Mouse (Mus musculus) myocyte (in vitro differentiated cells): ENCODE data around the gene Dync1h1.

ENCODE experiments used
- CEBPB ChIP-seq: IDR thresholded peaks from 2 replicates; pipeline ENCODE4 v1.6.1; 2011; ENCODE audit warnings: mild to moderate bottlenecking, moderate library complexity; ENCODE audit not compliant: poor library complexity, insufficient read depth, severe bottlenecking
- E2F4 ChIP-seq: IDR thresholded peaks from one replicate; pipeline ENCODE4 v1.6.1; 2011; ENCODE audit warnings: mild to moderate bottlenecking, control low read depth, moderate library complexity; ENCODE audit not compliant: insufficient read depth
- MAX ChIP-seq: IDR thresholded peaks from one replicate; pipeline ENCODE4 v1.6.1; 2011; ENCODE audit warnings: low read depth, mild to moderate bottlenecking, control low read depth
- MYOD1 ChIP-seq, 3 experiments: IDR thresholded peaks; one replicate each; pipeline ENCODE4 v1.6.1; 2011; ENCODE audit warnings: control low read depth in 2 of 3, low read depth in 2 of 3, mild to moderate bottlenecking in 2 of 3, moderate library complexity in 1 of 3; ENCODE audit not compliant: insufficient read length in 2 of 3, control insufficient read depth in 1 of 3
- MYOG ChIP-seq, 3 experiments: IDR thresholded peaks; one replicate each; pipeline ENCODE4 v1.6.1; 2011; ENCODE audit warnings: control low read depth in 2 of 3, low read depth in 2 of 3, mild to moderate bottlenecking in 2 of 3; ENCODE audit not compliant: insufficient read length in 2 of 3, control insufficient read depth in 1 of 3, insufficient read depth in 1 of 3
- POLR2A ChIP-seq: IDR thresholded peaks from one replicate; pipeline ENCODE4 v1.6.1; 2011; ENCODE audit warnings: low read depth, mild to moderate bottlenecking, control low read depth, moderate library complexity; ENCODE audit not compliant: insufficient read length
- POLR2AphosphoS2 ChIP-seq: IDR thresholded peaks from one replicate; pipeline ENCODE4 v1.6.1; 2011; ENCODE audit warnings: low read depth, control low read depth; ENCODE audit not compliant: insufficient read length
- REST ChIP-seq: IDR thresholded peaks from one replicate; pipeline ENCODE4 v1.6.1; 2011; ENCODE audit warnings: mild to moderate bottlenecking, control low read depth, moderate library complexity; ENCODE audit not compliant: insufficient read depth, insufficient read length
- SRF ChIP-seq: IDR thresholded peaks from one replicate; pipeline ENCODE4 v1.6.1; 2011; ENCODE audit warnings: low read depth; ENCODE audit not compliant: control insufficient read depth, insufficient read length
- TCF12 ChIP-seq: IDR thresholded peaks from one replicate; pipeline ENCODE4 v1.6.1; 2011; ENCODE audit warnings: mild to moderate bottlenecking, control low read depth; ENCODE audit not compliant: poor library complexity, insufficient read depth, severe bottlenecking
- TCF3 ChIP-seq: IDR thresholded peaks from one replicate; pipeline ENCODE4 v1.6.1; 2011; ENCODE audit warnings: low read depth, control low read depth; ENCODE audit not compliant: insufficient read length
- USF1 ChIP-seq: IDR thresholded peaks from one replicate; pipeline ENCODE4 v1.6.1; 2011; ENCODE audit warnings: low read depth, mild to moderate bottlenecking, control low read depth, moderate library complexity

- TF ChIP-seq POLR2A (no peak), POLR2AphosphoS2 (no peak), E2F4 (no peak), USF1 (no peak), MAX (no peak), MYOD1 (IDR thresholded peaks at IDR 0.05; ENCODE audit: control insufficient read depth in 1 of 3, insufficient read length in 2 of 3, low read depth in 2 of 3) (no peak), TCF12 (no peak), CEBPB (no peak), MYOG (IDR thresholded peaks at IDR 0.05; ENCODE audit: control insufficient read depth in 1 of 3, insufficient read depth in 1 of 3, insufficient read length in 2 of 3, low read depth in 2 of 3) (no peak), SRF (no peak), REST (no peak), TCF3 (no peak)
Observed at GRCm38 (mm10) chr12:110609153-110609497, 7.9 kb downstream of the Dync1h1 start.
